23 mouse cellular contexts compared by ENCODE assay signal in genomic region chr13:54084178-54084577, GRCm38 (mm10). TPM values are rescaled to one million over a fixed set of nuclear protein-coding genes. Genes with fewer than 3 reads are reported as not detected.
"Had no signal": no experiment of that assay in that cellular context is flagged by ENCODE, and none has a peak within 500 bp of the region (broad histone marks: within the 10 kb centered on the region; RNA-seq: fewer than 3 reads in every experiment).

No protein-coding gene starts in this region.

- H3K27me3 ChIP-seq: liver, embryonic 12.5 days; midbrain, embryonic 12.5 days; midbrain, embryonic 15.5 days; neural tube, embryonic 12.5 days; neural tube, embryonic 15.5 days had no signal

- H3K4me3 ChIP-seq: liver, embryonic 12.5 days; midbrain, embryonic 10.5 days; midbrain, embryonic 12.5 days; midbrain, embryonic 15.5 days; myocyte; neural tube, embryonic 12.5 days; neural tube, embryonic 15.5 days had no signal

- H3K9ac ChIP-seq: liver, embryonic 12.5 days; liver, embryonic 14.5 days; lung, embryonic 14.5 days; midbrain, embryonic 12.5 days; midbrain, embryonic 15.5 days; neural tube, embryonic 12.5 days; neural tube, embryonic 15.5 days had no signal

- DNase-seq: lung, adult 18-20 months; lung, embryonic 14.5 days; lung, postnatal 10 days; lung, postnatal 4 days; right cerebral cortex, adult 18-20 months; right cerebral cortex, postnatal 25 days; right cerebral cortex, postnatal 4 days; spleen, adult 18-20 months; thymus, adult 18-20 months; thymus, postnatal 14 days; thymus, postnatal 36 days had no signal

- H3K4me1 ChIP-seq: midbrain, embryonic 12.5 days; neural tube, embryonic 12.5 days had no signal

- H3K4me2 ChIP-seq: liver, embryonic 12.5 days; lung, embryonic 14.5 days; midbrain, embryonic 12.5 days; midbrain, embryonic 15.5 days; neural tube, embryonic 12.5 days; neural tube, embryonic 15.5 days had no signal

- H3K9me3 ChIP-seq: liver, embryonic 12.5 days; midbrain, embryonic 10.5 days; midbrain, embryonic 12.5 days; midbrain, embryonic 15.5 days; neural tube, embryonic 12.5 days; neural tube, embryonic 15.5 days had no signal

- H3K27ac ChIP-seq: liver, embryonic 12.5 days; liver, embryonic 14.5 days; midbrain, embryonic 10.5 days; midbrain, embryonic 12.5 days; midbrain, embryonic 15.5 days; neural tube, embryonic 12.5 days; neural tube, embryonic 15.5 days had no signal

- ATAC-seq: liver, embryonic 12.5 days; midbrain, embryonic 15.5 days had no signal

RNA-seq across cellular contexts. Expression of gene Drd1, which starts 28.7 kb away (rescaled TPM):
- total RNA-seq: megakaryocyte, adult 5-6 weeks; megakaryocyte-erythroid progenitor cell, adult 5-6 weeks had no signal
- polyA plus RNA-seq: liver, embryonic 12.5 days; liver, embryonic 14.5 days; liver, embryonic 16.5 days; myocyte; small intestine, adult 2 months had no signal
